Mouse (Mus musculus): ENCODE results near the gene Mxd3. TPM values are rescaled to one million over a fixed set of nuclear protein-coding genes. Genes with fewer than 3 reads are reported as not detected.

Gene Mxd3
- total RNA-seq, 2 experiments from 2014 or later = not detected

DNA sequence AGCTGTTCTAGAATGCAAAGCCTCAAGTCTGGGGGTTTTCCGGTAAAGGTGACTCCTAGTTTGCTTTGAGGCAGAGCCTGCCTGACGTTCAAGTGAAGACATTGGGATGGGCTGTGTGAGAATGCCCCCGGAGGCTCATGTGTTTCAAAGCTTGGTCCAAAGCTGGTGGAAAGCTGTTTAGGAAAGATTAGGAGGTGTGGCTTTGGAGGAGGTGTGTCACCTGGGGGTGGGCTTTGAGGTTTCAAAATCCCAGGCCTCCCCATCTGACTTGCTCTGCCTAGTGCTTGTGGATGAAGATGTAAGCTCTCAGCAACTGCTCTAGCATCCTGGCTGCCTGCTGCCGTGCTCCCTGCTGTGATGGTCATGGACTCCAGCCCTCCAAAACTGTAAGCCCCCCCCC is 6.1 kb upstream of the Mxd3 start:
- no peak for DNase-seq (ENCODE audit: low spot score)

DNA sequence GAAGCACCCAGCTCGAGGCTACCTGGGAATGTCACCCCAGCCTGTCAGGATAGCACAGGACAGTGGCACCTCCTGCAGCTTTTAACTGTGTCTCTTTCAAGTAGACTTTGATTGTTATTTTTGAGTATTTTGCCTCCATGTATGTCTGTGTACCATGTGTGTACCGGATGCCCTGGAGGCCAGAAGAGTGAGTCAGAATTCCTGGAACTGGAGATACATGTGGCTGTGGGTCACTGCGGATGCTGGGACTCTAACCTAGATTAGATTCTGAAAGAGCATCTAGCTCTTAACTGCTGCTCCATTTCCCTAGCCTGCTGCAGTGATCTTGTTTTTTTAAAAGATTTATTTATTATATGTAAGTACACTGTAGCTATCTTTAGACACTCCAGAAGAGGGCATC is 2.7 kb upstream of the Mxd3 start:
- DNase-seq (ENCODE audit: low spot score) = no peak

DNA sequence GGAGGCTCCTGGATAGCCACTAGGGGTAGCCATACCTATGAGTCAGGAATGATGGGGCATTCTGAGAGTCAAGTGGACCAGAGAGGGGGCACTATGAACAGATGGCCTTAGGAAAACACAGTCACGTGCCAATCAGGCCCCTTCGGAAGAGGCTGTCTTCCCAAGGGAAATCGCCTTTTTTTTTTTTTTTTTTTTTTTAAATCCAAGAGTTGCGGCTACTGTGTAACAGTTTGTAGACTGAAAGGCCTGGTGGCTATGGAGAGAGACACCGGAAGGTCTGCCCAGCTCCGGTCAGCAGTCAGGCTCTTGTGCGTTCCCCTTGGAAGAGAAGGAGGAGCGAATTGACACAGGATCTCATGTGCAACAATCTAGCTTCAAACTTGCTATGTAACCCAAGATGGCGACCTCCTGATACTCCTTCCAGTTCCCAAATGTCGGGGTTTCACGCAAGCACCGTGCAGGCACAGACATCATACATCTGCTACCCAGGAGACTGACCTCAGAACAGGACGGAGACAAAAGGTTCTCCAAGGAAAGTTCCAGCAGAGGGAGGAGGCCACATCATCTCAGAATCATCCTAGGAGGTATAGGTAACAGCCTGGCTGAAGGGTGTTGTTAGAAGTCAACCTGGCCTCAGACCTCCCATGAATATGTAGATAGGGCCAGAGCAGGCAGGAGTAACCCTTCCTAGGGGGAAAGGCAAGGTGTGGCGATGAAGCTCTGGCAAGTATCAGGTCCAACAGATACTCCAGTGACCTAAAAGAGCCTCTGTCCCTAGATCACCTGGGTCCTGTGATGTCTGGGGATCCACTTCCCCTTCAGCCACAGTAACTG is 1.2 kb upstream of the Mxd3 start:
- DNase-seq (ENCODE audit: low spot score) = no peak

DNA sequence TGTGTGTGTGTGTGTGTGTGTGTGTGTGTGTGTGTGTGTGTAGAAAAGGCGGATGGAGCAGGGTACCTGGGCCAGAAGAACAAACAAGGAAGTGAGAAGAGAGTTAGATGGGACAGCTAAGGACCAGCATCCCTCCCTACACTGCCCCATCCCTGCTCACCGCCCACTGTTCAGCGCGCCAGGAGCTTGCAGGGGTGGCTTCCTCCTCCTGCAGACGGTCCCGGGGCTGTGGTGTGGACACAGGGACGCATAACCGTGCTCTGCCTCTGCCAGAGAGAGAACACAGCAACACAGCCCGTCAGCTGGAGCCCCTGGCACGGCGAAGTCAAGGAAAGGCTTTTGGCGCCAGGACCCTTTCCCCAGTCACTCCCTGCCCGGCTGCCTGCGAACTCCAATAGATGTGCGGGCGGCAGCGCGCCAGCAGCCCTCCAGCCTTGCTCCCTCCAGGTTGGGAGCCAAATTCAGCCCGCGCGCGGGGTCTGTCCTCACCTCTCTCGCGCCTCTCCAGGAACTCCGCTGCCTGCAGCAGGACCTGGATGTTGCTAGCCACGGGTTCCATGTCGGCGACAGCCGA is 427 bp downstream of the Mxd3 start:
- no peak for DNase-seq (ENCODE audit: low spot score)

DNA sequence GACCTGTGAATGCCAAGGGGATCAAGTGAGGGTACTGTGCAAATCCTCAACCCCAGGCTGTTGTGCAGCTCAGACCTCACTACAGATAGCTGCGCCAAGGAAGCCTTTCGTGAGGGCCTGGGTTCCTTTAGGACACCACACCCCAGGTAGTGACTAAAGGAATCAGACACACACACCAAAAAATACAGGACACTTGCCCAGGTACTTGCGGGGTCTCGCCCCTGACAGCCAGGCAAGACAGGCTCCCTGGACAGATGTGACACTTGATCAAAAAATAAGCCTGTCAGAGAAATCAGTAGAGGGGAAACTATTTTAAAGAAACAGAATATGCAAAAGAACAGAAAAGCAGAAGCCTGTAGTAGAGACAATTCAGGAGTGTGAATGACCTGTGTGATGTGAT is 982 bp downstream of the Mxd3 start:
- DNase-seq (ENCODE audit: low spot score) = no peak

DNA sequence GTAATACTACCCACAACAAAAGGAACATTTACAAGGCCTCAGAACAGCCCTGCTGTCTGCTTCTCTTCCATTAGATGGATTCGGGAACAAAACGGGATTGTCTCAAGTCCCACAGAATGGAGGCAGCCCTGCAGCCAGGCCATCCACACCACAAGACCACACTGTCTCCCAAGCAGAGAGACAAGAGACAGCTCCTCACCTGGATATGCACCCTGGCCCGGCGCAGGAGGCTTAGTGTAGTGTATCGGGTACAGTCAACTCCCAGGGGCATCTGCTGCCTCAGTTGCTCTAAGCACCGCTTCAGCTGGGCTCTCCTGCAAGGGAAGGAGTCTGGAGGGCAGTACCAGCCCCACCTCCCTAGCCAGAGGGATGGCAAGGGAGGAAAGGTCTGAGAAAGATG is 1.5 kb downstream of the Mxd3 start:
- DNase-seq (ENCODE audit: low spot score) = no peak

DNA sequence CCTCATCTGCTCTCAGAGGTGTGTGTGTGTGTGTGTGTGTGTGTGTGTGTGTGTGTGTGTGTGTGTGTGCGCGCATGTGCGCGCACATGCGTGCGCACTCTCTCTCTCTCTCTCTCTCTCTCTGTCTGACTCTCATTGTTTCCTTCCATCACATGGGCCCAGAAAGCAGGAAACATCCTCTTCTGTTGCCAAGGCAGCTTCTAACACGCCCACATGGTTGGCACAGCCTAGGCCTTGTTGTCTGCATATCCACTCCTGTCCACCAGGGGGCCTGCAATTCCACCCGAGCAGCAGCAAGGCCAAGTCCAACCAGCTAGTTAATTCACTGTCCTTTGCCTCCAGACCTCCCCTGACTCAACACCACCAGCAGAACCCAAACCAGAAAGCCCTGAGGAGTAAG is 2.0 kb downstream of the Mxd3 start:
- peak; percentile 82 for DNase-seq (ENCODE audit: low spot score)

DNA sequence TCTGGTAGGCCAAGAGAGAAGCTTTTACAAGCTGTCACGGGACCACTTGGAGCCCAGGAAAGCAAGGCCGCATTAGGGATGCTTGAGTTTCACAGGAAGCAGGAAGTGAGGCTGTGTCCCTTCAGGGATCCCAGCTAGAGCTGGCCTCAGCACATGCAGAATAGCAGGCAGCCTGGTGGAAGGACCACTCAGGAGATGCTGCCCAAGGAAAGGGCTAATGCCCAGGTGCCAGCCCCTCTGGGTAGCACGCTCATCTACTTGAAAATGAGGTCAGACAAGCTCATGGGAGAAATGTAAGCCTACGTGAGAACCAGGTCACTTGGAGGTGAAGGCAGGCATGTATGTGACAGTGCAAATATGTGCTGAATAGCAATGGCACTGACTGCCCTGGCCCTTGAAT is 2.5 kb downstream of the Mxd3 start:
- no peak for DNase-seq (ENCODE audit: low spot score)

DNA sequence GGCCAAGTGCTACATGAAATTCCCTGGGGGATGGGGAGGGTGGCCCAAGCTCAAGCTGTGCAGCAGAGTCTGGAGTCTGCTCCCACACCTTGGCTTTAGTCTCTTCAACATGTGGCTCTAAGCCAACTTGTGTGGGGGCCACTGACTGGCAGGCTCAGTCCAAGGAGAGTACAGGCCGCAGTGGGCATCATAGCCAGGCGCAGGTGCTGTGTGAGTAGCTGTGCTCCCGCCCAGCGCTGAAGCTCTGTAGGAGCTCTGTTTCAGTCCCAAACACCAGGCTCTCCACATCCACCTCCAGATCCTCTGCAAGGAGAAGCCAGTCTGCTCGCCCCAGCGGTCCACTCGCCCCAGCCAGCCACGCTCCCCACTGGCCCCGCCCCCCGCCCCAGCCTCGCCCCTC is 4.0 kb downstream of the Mxd3 start:
- no peak for DNase-seq (ENCODE audit: low spot score)

DNA sequence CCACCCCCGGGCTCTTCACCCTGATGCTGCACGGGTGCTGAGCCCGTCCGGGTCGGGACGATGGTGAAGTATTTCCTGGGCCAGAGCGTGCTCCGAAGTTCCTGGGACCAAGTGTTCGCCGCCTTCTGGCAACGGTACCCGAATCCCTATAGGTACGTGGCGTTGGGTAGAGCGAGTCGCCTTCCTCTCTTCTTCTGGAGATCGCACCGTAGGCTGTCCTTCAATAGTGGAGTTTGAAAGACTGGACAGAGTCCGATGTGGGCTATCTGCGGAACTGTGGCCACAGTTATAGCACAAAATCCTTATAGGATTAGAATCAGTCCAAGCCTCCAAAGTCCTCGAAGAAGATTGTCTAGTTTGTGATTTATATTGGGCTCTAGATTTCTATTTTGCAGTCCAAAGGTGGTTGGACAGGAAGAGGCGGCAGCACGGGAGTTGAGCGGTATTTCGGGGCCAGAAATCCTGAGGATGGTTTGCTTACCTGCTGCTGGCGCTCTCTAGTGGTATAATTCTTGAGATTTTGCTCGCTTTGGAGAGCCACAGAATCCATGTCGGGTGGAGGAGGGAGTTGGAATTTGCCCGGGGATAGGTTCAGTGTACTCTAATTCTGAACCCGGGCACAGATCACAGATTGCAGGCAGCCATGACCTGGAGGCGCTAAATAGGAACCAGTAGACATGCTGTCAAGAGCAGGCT is 7.3 kb downstream of the Mxd3 start:
- no peak for DNase-seq (ENCODE audit: low spot score)

DNA sequence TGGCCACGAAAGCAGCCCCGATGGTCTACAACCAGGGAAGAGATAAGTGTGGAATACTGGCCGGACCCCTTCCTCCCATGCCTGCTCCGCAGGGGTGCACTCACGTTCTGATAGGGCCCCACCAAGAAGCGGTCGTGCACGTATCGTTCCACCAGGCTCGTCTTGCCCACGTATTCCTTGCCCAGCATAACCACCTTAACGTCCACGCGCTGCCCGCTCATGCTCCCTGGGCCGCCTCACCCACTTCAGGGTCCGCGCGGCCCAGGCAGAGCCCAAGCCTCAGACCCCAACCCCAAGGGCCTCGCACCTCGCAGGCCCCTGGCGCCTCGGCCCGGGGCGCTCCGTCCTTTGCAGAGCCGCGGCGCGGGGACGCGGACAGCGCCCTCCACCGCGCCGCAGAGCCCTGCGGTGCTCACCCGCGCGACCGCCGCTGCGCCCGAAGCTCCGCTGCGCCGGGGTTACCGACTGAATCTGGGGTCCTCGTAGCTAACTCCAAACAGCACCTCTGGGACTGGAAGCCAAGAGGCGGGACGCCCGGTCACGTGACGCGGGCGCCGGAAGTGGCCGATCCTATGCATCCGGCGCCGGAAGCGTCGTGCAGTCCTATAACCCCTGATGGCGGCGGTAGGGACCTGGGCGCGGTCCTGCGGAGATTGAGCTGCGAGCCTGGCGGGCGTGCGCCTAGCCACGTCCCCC is 8.0 kb downstream of the Mxd3 start, which contains the start of gene Rab24:
TSS of gene Rab24 (minus strand) at position 513 of the 696 bp plus-strand sequence.
- peak; percentile 85 for DNase-seq (ENCODE audit: low spot score)

DNA sequence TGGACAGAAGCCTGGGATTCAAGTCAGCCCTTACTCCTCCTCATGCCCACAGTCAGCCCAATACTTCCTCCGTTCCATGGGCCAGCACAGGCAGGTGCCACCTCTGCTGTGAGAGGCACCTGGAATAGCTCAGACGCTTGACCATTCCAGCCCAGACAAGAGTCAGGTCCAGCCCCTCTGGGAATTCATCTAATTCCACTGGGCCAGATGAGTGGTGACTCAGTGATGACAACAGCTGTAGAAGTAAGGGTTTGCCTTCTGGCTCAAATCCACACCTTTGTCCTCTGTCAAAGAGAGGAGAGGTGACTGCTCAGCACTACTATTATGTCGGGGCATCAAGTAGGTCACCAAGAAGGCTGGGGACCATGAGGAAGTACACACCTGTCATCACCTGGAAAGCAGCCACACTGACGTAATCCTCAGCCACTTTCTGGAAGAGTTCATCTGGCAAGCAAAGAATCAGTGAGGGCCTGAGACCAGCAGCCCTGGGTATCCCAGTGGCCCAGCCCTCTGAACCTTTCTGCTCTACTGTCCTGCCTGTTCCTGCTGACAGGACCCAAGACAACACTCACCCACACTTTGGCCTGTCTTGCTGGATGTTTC is 9.6 kb downstream of the Mxd3 start, which contains the start of gene Prelid1:
TSS of gene Prelid1 (plus strand) at position 570 of the 603 bp plus-strand sequence.
- peak; percentile 17 for DNase-seq (ENCODE audit: low spot score)

DNA sequence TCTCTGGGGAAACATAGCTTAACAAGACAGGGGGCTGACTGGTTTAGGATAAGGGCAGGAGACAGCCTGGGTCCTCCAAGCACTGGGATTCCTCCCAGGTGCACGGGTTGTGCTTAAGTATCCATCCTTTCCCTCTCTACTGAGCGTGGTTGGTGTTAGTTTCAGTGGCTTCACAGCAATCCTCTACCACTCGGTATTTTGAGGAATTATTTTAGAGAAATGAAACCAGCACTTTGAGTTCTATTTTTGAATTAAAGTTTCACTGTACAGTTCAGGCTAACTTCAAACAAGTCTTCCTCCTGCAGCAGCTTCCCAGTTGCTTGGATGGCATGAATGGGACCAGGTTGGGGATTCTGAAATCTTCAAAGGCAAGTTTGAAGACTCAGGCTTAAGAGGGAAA is 11.3 kb downstream of the Mxd3 start:
- no peak for DNase-seq (ENCODE audit: low spot score)

DNA sequence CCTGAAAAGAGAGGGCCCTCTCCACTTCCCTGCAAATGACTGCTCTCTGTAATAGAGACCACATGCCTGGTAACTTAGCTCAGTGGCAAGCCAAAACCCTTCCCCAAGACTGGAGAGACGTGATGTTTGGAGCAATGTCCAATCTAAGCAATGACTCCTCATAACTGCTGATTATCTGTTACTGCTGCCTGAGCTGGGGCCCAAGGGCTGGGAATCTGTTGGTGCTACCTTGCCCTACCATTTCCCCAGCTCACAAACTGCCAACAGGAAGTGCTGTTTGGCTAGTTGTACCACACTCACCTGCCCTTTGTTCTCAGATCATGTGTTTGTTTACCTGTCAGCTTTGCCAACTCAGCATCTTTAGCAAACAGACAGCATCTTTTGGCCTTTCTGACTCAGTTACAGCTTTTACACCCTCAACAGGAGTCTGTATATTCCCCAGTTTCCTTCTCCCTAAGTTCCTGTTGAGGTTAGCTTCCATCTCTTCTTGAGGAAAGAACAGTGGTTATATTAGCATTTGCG is 14.7 kb downstream of the Mxd3 start:
- no peak for DNase-seq (ENCODE audit: low spot score)

DNA sequence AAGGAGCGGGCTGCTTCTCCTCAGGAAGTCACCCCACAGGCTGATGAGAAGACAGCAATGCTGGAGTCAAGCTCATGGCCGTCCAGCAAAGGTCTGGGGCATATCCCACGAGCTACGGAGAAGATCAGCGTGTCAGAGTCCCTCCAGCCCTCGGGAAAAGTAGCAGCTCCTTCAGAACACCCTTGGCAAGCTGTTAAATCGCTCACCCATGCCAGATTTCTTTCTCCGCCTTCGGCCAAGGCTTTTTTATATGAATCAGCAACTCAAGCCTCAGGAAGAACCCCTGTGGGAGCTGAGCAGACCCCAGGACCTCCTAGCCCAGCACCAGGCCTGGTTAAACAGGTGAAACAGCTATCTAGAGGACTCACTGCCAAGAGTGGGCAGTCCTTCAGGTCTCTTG is 16.6 kb downstream of the Mxd3 start:
- no peak for DNase-seq (ENCODE audit: low spot score)

DNA sequence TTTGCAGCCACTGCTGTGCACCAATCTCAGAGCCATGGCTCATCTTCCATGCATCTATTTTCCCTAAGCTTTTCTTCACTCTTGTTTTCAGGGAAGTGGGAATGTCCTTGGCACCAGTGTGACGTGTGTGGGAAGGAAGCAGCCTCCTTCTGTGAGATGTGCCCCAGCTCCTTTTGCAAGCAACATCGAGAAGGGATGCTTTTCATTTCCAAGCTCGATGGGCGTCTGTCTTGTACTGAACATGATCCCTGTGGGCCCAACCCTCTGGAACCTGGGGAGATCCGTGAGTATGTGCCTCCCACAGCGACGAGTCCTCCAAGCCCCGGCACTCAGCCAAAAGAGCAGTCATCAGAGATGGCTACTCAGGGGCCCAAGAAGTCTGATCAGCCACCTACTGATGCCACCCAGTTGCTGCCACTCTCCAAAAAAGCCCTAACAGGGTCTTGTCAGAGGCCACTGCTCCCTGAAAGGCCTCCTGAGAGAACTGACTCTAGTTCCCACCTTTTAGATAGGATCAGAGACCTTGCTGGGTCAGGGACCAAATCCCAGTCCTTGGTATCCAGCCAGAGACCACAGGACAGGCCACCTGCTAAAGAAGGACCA is 17.5 kb downstream of the Mxd3 start:
- DNase-seq (ENCODE audit: low spot score) = no peak

DNA sequence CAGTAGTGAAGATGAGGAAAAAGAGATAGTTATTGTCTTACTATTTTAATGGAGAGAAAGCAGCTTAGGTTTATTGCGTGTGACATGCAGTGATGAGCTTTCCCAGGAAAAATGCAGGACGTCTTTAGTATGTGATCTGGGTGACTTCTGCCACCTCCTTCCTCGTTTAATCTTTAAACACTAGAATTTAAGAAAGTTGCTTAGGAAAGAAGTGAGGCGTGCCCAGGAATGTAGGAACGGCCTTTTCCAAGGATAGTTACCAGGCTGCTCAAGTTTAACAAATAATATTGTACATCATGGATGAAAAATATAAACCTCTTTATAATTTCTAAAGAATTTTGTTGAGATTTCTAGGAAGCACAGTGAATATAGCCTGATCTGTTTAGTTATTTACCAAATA is 28.7 kb downstream of the Mxd3 start:
- DNase-seq (ENCODE audit: low spot score) = no peak

DNA sequence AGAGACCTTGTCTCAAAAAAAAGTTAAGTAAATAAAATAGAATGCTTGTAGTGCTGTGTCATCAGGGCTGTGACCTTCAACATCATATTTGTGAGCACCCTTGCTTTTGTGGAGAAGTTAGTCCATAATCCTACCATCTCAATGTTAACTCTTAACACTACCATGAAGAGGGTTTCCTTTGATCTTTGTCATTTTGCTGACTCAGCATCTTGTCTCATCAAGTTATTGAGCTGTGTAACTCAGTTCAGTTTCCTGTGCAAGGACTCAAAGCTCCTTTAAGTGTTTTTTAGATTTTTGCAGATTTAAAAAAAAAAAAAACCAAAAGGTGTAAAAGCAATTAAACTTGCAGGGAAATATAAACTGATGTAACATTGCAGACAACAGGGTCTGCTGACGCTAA is 32.9 kb downstream of the Mxd3 start:
- no peak for DNase-seq (ENCODE audit: low spot score)

DNA sequence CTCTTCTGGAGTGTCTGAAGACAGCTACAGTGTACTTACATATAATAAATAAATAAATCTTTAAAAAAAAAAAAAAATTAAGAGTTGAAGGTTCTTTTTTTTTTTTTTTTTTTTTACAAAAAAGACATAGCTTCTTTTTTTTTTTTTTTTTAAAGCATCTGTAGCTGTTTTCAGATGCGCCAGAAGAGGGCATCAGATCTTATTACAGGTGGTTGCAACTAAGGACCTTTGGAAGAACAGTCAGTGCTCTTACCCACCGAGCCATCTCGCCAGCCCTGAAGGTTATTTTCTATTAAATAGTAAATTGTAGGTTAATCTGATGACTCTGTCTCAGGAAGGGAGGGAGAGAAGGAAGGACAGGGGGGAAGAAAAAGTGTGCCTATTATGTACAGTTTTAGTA is 40.8 kb downstream of the Mxd3 start:
- no peak for DNase-seq (ENCODE audit: low spot score)

DNA sequence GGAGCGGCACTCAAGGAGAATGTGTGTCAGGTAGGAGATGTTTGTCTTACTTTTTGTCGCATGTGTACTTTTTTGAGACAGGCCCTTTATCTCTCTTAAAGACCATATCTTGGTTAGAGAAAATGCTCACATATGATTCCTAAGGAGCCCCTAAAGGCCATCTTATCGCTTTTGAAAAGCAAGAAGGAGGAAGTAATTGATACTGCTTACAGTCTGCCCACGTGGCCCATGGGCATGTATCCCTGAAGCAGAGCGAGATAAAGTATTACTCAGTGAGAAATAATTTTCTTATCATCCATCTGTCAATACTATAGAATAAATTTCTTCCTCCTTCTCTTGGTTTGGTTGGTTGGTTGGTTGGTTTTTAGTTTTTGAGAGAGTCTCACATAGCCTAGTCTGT is 52.0 kb downstream of the Mxd3 start:
- DNase-seq (ENCODE audit: low spot score) = no peak

DNA sequence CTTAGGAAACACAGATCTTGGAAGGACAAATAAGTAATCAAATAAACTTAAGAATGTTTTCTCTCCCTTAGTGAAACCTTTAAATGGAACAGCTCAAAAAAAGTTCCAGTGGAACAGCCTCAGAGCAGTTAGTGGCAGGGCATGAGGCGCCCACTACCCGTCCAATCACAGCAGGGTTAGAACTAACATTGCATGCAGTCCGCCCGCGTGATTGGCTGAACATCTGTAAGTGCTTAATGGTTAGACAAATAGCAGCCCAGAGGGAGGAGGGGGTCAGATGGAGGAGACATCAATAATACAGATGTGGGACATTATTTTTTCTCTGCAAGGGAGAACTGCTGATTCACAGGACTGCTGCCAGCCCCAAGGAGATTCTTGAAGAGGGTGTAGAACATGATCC is 52.4 kb downstream of the Mxd3 start:
- no peak for DNase-seq (ENCODE audit: low spot score)
